Mouse (Mus musculus) urinary bladder, postnatal 36 days (tissue): ENCODE data around the gene Ift52.

ENCODE experiments used
- DNase-seq, 2 experiments: peaks; one replicate each; pipeline ENCODE4 v3.0.0; 2022; ENCODE audit warnings: low spot score in 2 of 2, mixed read lengths in 1 of 2

Ift52 gene

DNA sequence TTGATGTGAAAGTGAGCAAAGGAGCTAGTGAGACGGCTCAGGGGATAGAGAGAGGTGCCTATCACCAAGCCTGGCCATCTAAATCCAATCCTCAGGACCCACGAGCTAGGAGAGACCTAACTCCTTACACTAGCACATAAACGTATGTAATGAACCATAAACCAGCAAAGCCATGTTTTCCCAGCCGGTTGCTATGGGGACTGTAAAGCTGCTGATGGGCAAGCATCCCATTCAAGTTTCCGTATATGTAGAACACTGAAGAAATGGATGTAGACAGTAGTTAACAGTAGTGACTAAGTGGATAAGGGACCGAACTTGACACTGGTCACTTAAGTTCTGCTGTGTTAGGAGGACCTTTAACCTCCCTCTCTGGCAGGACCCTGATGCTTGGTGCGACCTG is 56.9 kb downstream of the Ift52 start:
- no peak for DNase-seq

DNA sequence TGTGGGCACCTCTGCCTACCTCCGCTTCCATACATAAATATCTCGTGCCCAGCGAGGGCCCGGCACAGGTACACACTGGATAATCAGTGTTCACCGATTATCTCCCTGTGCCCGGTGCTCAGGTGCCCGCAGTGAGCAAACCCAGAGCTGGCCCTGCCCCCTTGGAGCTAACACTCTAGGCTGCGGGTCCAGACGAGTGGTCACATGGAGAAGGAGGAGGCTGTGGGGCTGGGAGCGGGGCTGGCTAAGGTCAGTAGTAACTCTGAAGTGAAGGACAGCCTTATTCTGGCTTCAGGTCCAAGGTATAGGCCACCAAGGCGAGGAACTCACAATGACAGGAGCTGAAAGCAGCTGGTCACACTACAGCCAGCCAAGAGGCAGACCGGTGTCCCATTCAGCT is 57.7 kb downstream of the Ift52 start:
- DNase-seq = no peak

DNA sequence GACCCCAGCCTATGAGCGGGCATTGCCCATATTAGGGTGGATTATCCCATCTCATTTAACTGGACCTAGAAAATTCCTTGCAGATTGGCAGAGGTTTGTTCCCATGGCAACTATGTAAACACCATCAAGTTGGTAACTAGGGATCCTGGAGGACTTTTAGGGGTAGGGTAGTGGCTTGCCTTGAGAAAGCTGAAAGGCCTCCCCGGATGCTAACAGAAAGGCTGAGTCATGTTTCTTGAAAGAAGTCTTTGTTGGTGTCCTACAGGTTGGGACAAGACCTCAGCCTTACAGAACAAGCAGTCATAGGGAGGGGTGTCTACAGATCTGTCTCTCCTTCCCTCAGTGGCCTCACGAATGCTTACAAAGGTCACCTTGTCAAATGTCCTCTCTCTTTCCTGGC is 58.1 kb downstream of the Ift52 start:
- peak in 1 of 2 experiments; percentile 15 for DNase-seq

DNA sequence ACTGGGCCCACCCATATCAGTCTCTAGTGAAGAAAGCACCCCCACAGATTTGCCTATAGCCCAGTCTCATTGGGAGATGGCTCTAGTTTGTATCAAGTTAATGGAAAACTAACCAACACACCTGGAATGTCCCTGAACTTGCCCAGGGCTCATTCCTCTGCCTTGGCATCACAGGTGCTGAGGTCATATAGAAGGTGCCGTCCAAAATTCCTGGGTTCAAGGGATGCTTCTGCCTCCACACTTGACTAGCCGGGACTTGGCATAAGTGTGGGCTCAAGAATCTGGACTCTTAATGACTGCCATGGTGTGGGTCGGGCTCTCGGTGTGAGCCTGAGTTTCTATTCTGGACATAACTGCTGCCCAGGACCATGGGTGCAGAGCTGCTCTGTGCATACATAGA is 61.9 kb downstream of the Ift52 start:
- no peak for DNase-seq

DNA sequence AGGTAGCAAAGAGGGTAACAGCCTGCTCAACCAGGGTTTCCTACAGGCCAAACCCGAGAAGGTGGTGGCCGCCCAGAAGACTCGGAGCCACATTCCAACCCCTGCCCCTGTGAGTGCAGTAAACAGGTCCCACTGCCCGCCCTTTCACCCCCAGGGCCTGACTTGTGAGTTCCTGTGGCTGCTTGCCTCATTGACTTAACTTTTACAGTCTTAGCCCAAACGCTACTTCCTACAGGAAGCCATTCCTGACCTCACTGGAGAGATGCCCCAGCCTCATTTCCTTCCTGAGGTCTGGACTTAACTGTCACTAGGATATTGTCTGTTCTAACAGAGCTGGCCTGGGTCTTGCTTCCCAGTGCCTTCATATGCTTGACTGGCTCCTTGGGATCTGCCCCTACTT is 65.4 kb downstream of the Ift52 start:
- DNase-seq = no peak

DNA sequence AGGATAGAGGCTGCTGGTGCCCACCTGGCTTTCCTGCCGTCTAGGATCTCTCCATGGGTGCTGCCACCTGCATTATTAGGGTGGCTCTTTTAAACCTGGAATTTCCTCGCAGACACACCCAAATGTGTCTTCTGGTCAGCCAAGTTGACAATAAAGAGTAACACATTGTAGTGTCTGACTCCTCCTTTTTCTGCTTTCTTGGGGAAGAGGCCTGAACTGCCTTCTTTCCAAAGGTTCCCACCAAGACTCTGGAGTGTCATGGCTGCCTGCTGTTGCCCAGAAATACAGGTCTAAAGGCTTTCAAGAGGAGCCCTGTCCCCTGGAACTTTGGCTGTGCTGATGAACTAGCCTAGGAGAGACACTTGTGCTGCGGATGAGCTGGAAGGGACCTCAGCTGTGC is 67.4 kb downstream of the Ift52 start:
- DNase-seq = no peak

DNA sequence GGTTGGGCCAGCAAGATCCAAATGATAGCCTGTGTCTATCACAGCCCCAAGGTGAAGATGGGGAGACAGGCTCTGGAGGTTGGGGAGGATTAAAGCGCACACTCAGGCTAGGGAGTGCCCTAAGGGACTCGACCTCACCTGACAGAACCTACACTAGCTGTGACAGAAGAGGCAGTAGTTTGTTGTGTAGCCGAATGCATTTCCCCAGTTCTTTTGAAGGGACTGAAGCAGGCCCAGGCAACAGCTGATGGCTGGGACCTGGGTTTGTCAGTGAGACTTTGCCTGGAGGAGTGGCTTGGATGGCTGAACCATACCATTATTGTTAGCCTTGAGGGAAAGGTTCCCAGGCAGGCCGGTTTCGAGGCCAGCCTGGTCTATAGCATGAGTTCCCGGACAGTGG is 67.9 kb downstream of the Ift52 start:
- no peak for DNase-seq

DNA sequence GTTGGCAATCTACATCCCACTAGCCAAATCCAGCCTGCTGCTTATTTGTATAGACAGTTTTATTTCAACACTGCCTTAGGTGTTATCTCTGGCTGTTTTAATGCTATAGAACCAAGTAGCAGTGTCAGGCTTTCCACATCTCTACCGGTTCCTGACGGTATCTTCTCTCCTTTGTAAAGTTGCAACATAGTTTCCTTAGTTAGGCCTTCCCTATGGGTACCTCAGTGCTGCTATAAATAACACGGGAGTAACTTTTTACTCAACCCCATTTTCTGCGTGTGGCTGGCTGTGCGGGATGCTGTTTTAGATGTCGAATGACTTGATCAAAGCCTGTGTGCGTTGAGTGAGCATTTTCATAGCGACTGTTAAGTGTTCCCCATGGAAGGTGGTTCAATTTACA is 69.4 kb downstream of the Ift52 start:
- DNase-seq = no peak

DNA sequence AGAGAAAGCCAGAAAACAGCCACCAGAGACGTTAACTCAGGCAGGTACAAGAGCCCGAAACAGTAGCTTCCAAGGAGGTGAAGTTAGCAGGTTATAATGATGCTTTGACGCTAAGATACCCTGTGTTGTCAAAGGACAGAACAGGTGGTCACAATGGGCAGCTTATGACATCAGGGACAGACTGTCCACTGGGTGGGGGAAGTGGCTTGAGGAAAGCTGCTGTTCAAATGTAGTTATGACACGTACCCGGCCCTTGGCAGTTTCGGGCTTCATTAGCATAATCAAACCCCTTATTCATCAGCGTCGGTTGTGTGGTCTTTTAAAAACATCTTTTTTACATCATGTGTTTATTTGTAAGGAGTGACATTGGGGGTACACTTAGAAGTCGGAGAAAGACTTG is 70.6 kb downstream of the Ift52 start, which contains the start of gene Gtsf1l:
TSS of gene Gtsf1l (minus strand) at position 128 of the 400 bp plus-strand sequence.
- no peak for DNase-seq

DNA sequence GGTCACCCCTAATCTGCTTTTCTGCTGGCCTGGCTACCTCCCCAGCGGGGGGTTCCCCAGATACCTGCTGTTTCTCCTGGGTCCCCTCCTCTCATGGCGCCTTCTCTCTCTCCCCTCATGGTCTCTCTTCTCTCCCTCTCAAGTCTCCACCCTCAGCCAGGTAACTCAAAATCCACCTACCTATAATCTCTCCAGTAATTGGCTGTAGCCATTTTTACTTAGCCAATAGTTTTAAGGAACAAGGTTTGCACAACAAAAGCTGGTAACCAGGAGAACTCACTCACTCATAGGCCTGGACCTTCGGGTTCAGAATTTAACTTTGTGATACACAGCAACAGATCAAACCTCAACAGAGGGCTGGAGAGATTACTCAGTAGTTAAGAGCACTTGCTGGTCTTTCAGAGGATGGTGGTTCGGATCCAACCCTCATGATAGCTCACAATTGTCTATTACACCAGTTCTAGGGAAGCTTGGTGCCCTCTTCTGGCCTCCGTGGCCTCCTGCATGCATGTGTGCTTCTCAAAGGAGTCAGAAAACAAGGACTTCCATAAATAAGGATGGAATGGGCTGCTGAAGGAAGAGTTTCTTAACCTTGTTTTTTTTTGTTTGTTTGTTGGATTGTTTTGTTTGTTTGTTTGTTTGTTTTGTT is 72.4 kb downstream of the Ift52 start:
- DNase-seq = peak in 1 of 2 experiments; percentile 7

DNA sequence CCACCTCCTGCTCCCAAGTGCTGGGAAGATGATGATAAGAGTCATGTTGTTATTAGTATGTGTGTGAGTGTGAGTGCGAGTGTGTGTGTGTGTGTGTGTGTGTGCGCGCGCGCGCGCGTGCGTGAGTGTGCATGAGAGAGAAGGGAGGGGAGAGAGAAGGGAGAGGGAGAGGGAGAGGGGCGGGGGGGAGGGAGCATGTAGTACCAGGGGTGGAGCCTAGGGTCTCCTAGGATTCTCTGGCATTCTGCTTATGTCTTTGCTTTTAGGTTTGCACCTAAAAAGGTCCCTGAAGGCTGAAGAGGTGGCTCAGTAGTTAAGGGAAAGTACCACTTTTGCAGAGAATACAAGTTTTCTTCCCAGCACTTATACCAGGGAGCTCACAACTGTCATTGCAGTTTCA is 77.8 kb downstream of the Ift52 start:
- no peak for DNase-seq
